Mouse (Mus musculus): ENCODE results near the gene Wdr12. TPM values are rescaled to one million over a fixed set of nuclear protein-coding genes. Genes with fewer than 3 reads are reported as not detected.
"Not testable (repeated sequence)": the region's sequence is repeated elsewhere in the genome, so short reads cannot be mapped to it uniquely, and the experiment has no call there.

The Wdr12 gene
- polyA plus RNA-seq, 1 experiment from 2014 or later: 35.3 TPM

DNA sequence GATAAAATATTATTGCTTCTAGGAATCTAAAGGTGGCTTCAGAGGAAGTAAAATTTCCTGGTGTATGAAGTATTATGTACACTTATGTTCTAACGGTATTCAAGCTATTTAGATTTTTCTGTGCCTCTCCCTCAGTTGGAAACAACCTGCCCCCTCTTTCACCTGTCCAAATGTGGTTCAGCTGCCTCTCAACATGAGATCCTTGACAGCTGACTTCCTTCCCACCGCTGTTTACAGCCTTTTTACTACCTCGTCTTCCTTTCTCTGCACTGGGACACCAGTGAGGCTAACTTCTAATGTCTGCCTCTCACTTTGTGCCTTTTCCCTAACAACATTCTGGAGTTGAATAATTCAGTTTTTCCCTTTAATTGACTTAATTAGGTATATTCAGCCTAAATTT, 22.9 kb downstream of the Wdr12 start:
- no peak overlapping the region for H3K4me3 ChIP-seq (ENCODE audit: low read length)
- H3K4me1 ChIP-seq (ENCODE audit: control insufficient read depth, insufficient read depth, low read length): no peaks in the 10 kb centered on the region
- no peaks in the 10 kb centered on the region for H3K27me3 ChIP-seq (ENCODE audit: control insufficient read depth, insufficient read depth, low read length)
- no peak overlapping the region for H3K9ac ChIP-seq (ENCODE audit: low read length)
- no peak overlapping the region for H3K27ac ChIP-seq (ENCODE audit: low read length)
- H3K9me3 ChIP-seq (replicated peaks; ENCODE audit: control insufficient read depth, low read length): no peaks in the 10 kb centered on the region
- peaks cover 22% of the 10 kb centered on the region for H3K36me3 ChIP-seq (ENCODE audit: control insufficient read depth, insufficient read depth)
- no peak overlapping the region for H3K4me2 ChIP-seq (ENCODE audit: low read depth, low read length)
- no peak for ATAC-seq (replicated peaks; ENCODE audit: extremely low read depth, insufficient read depth, low FRiP score)
- 68% methylated on average over 3 of the region's 3 CpGs for WGBS

DNA sequence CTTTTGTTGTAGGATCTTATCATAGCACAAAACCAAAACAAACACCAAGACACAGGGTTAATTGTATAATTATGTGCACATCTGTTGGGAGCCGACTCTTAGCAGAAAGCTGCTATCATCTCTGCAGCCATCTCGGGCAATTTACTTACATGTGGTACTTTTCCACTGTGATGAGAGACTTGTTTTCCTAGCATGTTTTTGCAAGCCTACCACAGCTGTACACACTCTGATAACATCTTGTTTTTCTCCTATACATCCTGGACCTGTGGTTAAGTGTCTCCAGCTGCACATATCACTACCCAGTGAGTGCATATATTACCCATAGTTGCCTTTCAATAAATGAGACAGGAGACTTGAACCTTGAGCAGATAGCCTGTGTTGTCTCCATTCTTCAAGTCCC, 23.5 kb downstream of the Wdr12 start:
- 67% methylated on average over 2 of the region's 2 CpGs for WGBS
- H3K36me3 ChIP-seq (ENCODE audit: control insufficient read depth, insufficient read depth): peaks cover 20% of the 10 kb centered on the region
- ATAC-seq (replicated peaks; ENCODE audit: extremely low read depth, insufficient read depth, low FRiP score): no peak; the same call in 1 of the 2 replicates

DNA sequence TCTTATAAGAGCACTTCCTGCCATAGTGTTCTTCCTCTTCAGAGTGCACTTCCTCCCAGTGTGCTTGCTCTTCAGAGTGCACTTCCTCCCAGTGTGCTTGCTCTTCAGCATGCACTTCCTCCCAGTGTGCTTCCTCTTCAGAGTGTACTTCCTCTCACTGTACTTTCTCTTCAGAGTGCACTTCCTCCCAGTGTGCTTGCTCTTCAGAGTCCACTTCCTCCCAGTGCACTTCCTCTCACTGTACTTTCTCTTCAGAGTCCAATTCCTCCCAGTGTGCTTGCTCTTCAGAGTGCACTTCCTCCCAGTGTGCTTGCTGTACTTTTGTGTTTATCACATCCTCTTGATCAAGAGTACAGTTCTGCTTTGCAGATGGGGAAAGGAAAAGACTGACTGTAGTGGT, 27.7 kb downstream of the Wdr12 start:
- not testable (repeated sequence) for H3K4me2 ChIP-seq (ENCODE audit: low read depth, low read length); H3K27ac ChIP-seq (ENCODE audit: low read length)

More for the DNA sequence above, 23.5 kb downstream of the Wdr12 start:
- H3K9me3 ChIP-seq (replicated peaks; ENCODE audit: control insufficient read depth, low read length): no peaks in the 10 kb centered on the region
- peak overlapping the region; percentile 46; the same call in 1 of the 2 replicates for H3K27ac ChIP-seq (ENCODE audit: low read length)
- H3K4me2 ChIP-seq (ENCODE audit: low read depth, low read length): no peak overlapping the region
- H3K27me3 ChIP-seq (ENCODE audit: control insufficient read depth, insufficient read depth, low read length): no peaks in the 10 kb centered on the region
- no peak overlapping the region for H3K4me3 ChIP-seq (ENCODE audit: low read length)
- H3K9ac ChIP-seq (ENCODE audit: low read length): no peak overlapping the region
- H3K4me1 ChIP-seq (ENCODE audit: control insufficient read depth, insufficient read depth, low read length): no peaks in the 10 kb centered on the region

DNA sequence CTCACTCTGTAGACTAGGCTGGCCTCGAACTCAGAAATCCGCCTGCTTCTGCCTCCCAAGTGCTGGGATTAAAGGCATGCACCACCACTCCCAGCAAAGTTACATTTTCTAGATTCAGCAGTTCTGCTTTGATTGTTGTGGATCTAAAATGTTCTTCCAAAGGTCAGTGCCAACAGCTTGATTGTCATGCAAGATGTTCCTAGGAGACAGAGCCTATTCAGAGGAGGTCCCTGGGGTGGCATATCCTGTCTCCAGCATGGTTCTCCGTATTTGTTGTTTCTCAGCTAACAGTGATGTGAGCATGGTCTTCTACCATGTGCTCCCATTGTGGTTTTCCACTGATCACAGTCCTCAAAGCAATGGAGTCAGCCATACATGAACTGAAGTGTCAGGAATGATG, 42.1 kb downstream of the Wdr12 start:
- no peak for ATAC-seq (replicated peaks; ENCODE audit: extremely low read depth, insufficient read depth, low FRiP score)
- no peaks in the 10 kb centered on the region for H3K36me3 ChIP-seq (ENCODE audit: control insufficient read depth, insufficient read depth)

More for the DNA sequence above, 27.7 kb downstream of the Wdr12 start:
- not testable (repeated sequence) for H3K27me3 ChIP-seq (ENCODE audit: control insufficient read depth, insufficient read depth, low read length); H3K4me1 ChIP-seq (ENCODE audit: control insufficient read depth, insufficient read depth, low read length); H3K4me3 ChIP-seq (ENCODE audit: low read length); H3K9ac ChIP-seq (ENCODE audit: low read length); H3K36me3 ChIP-seq (ENCODE audit: control insufficient read depth, insufficient read depth); H3K9me3 ChIP-seq (replicated peaks; ENCODE audit: control insufficient read depth, low read length); ATAC-seq (replicated peaks; ENCODE audit: extremely low read depth, insufficient read depth, low FRiP score)

DNA sequence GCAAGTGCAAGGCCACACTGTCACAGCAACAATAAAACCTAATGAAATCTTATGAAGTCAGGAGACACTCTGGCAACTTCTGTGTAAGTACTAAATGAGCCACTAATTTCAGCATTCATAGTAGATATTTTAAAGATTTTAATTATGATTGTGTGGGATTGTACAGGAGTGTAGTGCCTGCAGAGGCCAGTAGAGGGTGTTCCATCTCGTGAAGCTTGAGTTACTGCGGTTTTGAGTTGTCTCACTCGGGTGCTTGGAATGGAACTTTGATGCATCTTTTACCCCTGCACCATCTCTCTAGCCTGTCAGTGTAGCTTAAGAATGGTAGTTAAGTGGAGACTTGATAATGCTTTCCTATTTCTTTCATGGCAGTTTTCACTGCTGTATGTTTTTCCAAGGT, 43.8 kb downstream of the Wdr12 start:
- no peak overlapping the region for H3K4me2 ChIP-seq (ENCODE audit: low read depth, low read length)
- H3K36me3 ChIP-seq (ENCODE audit: control insufficient read depth, insufficient read depth): no peaks in the 10 kb centered on the region
- no peaks in the 10 kb centered on the region for H3K9me3 ChIP-seq (replicated peaks; ENCODE audit: control insufficient read depth, low read length)
- no peak for ATAC-seq (replicated peaks; ENCODE audit: extremely low read depth, insufficient read depth, low FRiP score)
- H3K4me3 ChIP-seq (ENCODE audit: low read length): no peak overlapping the region
- H3K27ac ChIP-seq (ENCODE audit: low read length): no peak overlapping the region
- no peaks in the 10 kb centered on the region for H3K27me3 ChIP-seq (ENCODE audit: control insufficient read depth, insufficient read depth, low read length)
- WGBS: 38% methylated on average over 3 of the region's 3 CpGs
- H3K4me1 ChIP-seq (ENCODE audit: control insufficient read depth, insufficient read depth, low read length): no peaks in the 10 kb centered on the region
- no peak overlapping the region for H3K9ac ChIP-seq (ENCODE audit: low read length)

More for the DNA sequence above, 42.1 kb downstream of the Wdr12 start:
- no peaks in the 10 kb centered on the region for H3K4me1 ChIP-seq (ENCODE audit: control insufficient read depth, insufficient read depth, low read length)
- no peak overlapping the region for H3K27ac ChIP-seq (ENCODE audit: low read length)
- no peaks in the 10 kb centered on the region for H3K27me3 ChIP-seq (ENCODE audit: control insufficient read depth, insufficient read depth, low read length)
- WGBS: 82% methylated on average over 3 of the region's 3 CpGs
- no peak overlapping the region for H3K9ac ChIP-seq (ENCODE audit: low read length)
- no peak overlapping the region for H3K4me3 ChIP-seq (ENCODE audit: low read length)
- H3K9me3 ChIP-seq (replicated peaks; ENCODE audit: control insufficient read depth, low read length): no peaks in the 10 kb centered on the region
- no peak overlapping the region for H3K4me2 ChIP-seq (ENCODE audit: low read depth, low read length)

DNA sequence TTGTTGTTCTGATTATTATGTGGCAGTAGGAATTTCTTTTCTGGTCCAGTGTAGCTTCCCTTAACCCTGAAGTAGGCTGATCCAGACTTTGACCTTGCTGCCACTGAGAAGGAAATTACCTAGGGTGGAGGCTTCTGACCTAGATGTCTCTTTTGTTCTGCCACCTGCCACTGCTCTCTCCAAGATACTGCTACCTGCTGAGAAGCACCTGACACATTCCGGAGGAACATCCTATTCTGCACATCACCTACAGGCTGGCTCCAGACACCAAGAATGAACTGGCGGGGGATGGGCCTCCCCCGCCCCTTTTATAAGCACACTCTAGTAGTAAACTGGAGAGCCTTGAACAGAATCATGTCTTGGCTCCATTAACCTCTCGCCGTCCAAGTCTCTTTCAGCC, 51.0 kb downstream of the Wdr12 start:
- not testable (repeated sequence) for H3K4me1 ChIP-seq (ENCODE audit: control insufficient read depth, insufficient read depth, low read length); ATAC-seq (replicated peaks; ENCODE audit: extremely low read depth, insufficient read depth, low FRiP score); H3K9me3 ChIP-seq (replicated peaks; ENCODE audit: control insufficient read depth, low read length); H3K9ac ChIP-seq (ENCODE audit: low read length); H3K27ac ChIP-seq (ENCODE audit: low read length); H3K4me3 ChIP-seq (ENCODE audit: low read length); H3K4me2 ChIP-seq (ENCODE audit: low read depth, low read length); H3K27me3 ChIP-seq (ENCODE audit: control insufficient read depth, insufficient read depth, low read length); H3K36me3 ChIP-seq (ENCODE audit: control insufficient read depth, insufficient read depth)
- 88% methylated on average over 5 of the region's 5 CpGs for WGBS

DNA sequence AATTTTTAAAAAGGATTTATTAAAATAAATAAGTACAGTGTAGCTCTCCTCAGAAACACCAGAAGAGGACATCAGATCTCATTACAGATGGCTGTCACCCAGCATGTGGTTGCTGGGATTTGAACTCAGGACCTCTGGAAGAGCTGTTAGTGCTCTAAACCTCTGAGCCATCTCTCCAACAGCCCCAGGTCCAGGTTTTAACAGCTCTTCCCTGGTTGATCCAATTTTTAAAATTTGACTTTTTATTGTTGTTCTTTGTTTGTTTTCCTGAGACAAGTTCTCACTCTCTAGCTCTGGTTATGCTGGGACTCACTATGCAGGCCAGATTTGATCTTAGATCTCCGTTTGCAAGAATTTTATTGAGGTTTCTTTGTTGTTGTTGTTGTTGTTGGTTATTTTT, 53.9 kb downstream of the Wdr12 start:
- no peaks in the 10 kb centered on the region for H3K36me3 ChIP-seq (ENCODE audit: control insufficient read depth, insufficient read depth)
- no peak overlapping the region for H3K9ac ChIP-seq (ENCODE audit: low read length)
- peaks cover 4% of the 10 kb centered on the region; the same call in 1 of the 2 replicates for H3K4me1 ChIP-seq (ENCODE audit: control insufficient read depth, insufficient read depth, low read length)
- no peak overlapping the region for H3K4me3 ChIP-seq (ENCODE audit: low read length)
- H3K27ac ChIP-seq (ENCODE audit: low read length): no peak overlapping the region
- peaks cover 13% of the 10 kb centered on the region for H3K27me3 ChIP-seq (ENCODE audit: control insufficient read depth, insufficient read depth, low read length)
- no peaks in the 10 kb centered on the region; the same call in 1 of the 2 replicates for H3K9me3 ChIP-seq (replicated peaks; ENCODE audit: control insufficient read depth, low read length)
- no peak overlapping the region for H3K4me2 ChIP-seq (ENCODE audit: low read depth, low read length)
- no peak for ATAC-seq (replicated peaks; ENCODE audit: extremely low read depth, insufficient read depth, low FRiP score)
- WGBS: 87% methylated on average over 1 of the region's 1 CpGs

DNA sequence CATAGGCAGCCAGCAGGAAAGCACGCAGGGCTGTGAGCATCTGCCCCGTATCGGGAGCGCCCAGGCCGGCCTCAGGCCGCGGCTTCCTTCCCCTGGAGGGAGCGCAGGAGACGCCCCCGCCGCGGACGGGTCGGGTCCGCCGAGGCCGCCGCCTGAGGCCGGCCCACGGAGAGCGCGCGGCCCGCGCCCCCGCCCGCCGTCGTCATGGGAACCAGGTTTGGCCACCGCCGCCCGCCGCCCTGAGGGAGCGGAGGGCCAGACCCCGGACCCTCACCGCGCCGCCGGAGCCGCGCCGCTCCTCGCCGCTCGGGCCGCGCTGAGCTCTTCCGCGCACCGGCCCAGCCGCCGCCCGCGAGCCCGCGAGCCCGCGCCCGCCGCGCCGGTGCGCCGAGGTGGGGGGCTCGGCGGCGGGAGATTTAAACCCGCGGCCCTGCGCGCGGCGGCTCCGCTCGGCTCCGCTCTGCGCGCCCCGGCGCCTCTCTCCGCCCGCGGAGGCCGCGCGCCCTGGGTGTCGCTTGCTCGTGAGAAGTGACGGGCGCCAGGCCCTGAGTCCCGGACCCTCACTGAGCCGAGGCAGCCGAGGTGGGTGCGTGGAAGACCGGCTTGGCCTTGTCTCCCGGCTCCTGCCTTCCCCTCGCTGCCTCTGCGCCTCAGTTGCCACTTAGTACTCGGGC, 55.5 kb downstream of the Wdr12 start, which contains the start of gene Ica1l:
Ica1l (minus strand) TSS at position 389 of the 674 bp plus-strand sequence.
- under 1% methylated on average over 90 of the region's 99 CpGs for WGBS
- peaks cover 13% of the 10 kb centered on the region for H3K27me3 ChIP-seq (ENCODE audit: control insufficient read depth, insufficient read depth, low read length)
- H3K4me1 ChIP-seq (ENCODE audit: control insufficient read depth, insufficient read depth, low read length): peaks cover 4% of the 10 kb centered on the region; the same call in 1 of the 2 replicates
- peak within 1 kb of the TSS; percentile 85 for H3K4me3 ChIP-seq (ENCODE audit: low read length)
- H3K36me3 ChIP-seq (ENCODE audit: control insufficient read depth, insufficient read depth): no peaks in the 10 kb centered on the region
- peak within 1 kb of the TSS; percentile 80 for H3K9ac ChIP-seq (ENCODE audit: low read length)
- no peaks in the 10 kb centered on the region; the same call in 1 of the 2 replicates for H3K9me3 ChIP-seq (replicated peaks; ENCODE audit: control insufficient read depth, low read length)
- H3K4me2 ChIP-seq (ENCODE audit: low read depth, low read length): peak within 1 kb of the TSS; percentile 99
- peak; percentile 76 for ATAC-seq (replicated peaks; ENCODE audit: extremely low read depth, insufficient read depth, low FRiP score)
- no peak within 1 kb of the TSS for H3K27ac ChIP-seq (ENCODE audit: low read length)

DNA sequence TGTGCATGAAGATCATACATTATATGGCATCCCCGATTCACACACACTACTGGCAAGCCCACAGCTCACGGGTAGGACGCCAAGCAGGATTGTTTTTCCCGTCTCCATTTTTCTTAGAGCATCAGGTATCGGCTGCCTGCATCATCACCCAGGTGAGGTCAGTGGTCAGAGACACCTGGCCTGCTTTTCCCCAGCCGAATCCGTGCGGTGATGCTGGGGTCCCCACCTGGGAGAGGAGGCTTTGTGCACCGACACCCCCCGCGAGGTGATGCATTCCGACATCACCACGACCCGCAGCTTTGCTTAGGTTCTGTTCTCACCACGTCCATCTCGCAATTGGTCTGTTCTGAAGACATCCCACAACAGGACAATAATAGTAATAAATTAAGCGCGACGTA, 56.0 kb downstream of the Wdr12 start:
- H3K27ac ChIP-seq (ENCODE audit: low read length): no peak overlapping the region

More for the DNA sequence above, 56.0 kb downstream of the Wdr12 start:
- ATAC-seq (replicated peaks; ENCODE audit: extremely low read depth, insufficient read depth, low FRiP score): no peak
- H3K9me3 ChIP-seq (replicated peaks; ENCODE audit: control insufficient read depth, low read length): no peaks in the 10 kb centered on the region
- no peaks in the 10 kb centered on the region for H3K36me3 ChIP-seq (ENCODE audit: control insufficient read depth, insufficient read depth)
- peaks cover 4% of the 10 kb centered on the region; the same call in 1 of the 2 replicates for H3K4me1 ChIP-seq (ENCODE audit: control insufficient read depth, insufficient read depth, low read length)
- peaks cover 13% of the 10 kb centered on the region for H3K27me3 ChIP-seq (ENCODE audit: control insufficient read depth, insufficient read depth, low read length)
- H3K4me3 ChIP-seq (ENCODE audit: low read length): peak overlapping the region; percentile 85
- 5% methylated on average over 19 of the region's 19 CpGs for WGBS
- peak overlapping the region; percentile 80 for H3K9ac ChIP-seq (ENCODE audit: low read length)
- H3K4me2 ChIP-seq (ENCODE audit: low read depth, low read length): peak overlapping the region; percentile 99

Measured in heart, embryonic 16.5 days (tissue).